Comparison of ENCODE assay signal across 22 mouse cellular contexts in genomic region chr11:25664562-25665104, GRCm38 (mm10).
"Had no signal": no experiment of that assay in that cellular context is flagged by ENCODE, and none has a peak within 500 bp of the region (broad histone marks: within the 10 kb centered on the region; RNA-seq: fewer than 3 reads in every experiment).

No protein-coding gene starts in this region.

- H3K9ac ChIP-seq: limb, embryonic 13.5 days; liver, embryonic 12.5 days; liver, embryonic 15.5 days; lung, embryonic 15.5 days; neural tube, embryonic 13.5 days; stomach, embryonic 15.5 days had no signal

- H3K27ac ChIP-seq: limb, embryonic 10.5 days; limb, embryonic 13.5 days; liver, embryonic 12.5 days; liver, embryonic 15.5 days; lung, embryonic 15.5 days; neural tube, embryonic 13.5 days; stomach, embryonic 15.5 days had no signal

- ATAC-seq: liver, embryonic 12.5 days; midbrain, embryonic 16.5 days had no signal

- H3K27me3 ChIP-seq: limb, embryonic 13.5 days; liver, embryonic 12.5 days; liver, embryonic 15.5 days; lung, embryonic 15.5 days; megakaryocyte, embryonic 14.5 days; neural tube, embryonic 13.5 days; stomach, embryonic 15.5 days had no signal

- H3K4me3 ChIP-seq: limb, embryonic 10.5 days; limb, embryonic 13.5 days; liver, embryonic 12.5 days; liver, embryonic 15.5 days; lung, embryonic 15.5 days; megakaryocyte, embryonic 14.5 days; myocyte; neural tube, embryonic 13.5 days; stomach, embryonic 15.5 days had no signal

- H3K4me1 ChIP-seq: limb, embryonic 13.5 days; liver, embryonic 12.5 days; liver, embryonic 15.5 days; lung, embryonic 15.5 days; megakaryocyte, embryonic 14.5 days; stomach, embryonic 15.5 days had no signal

- H3K36me3 ChIP-seq: limb, embryonic 10.5 days; limb, embryonic 13.5 days; liver, embryonic 12.5 days; liver, embryonic 15.5 days; lung, embryonic 15.5 days; neural tube, embryonic 13.5 days; stomach, embryonic 15.5 days had no signal

- H3K9me3 ChIP-seq: limb, embryonic 10.5 days; limb, embryonic 13.5 days; liver, embryonic 12.5 days; liver, embryonic 15.5 days; lung, embryonic 15.5 days; neural tube, embryonic 13.5 days; stomach, embryonic 15.5 days had no signal

- H3K4me2 ChIP-seq: limb, embryonic 13.5 days; liver, embryonic 12.5 days; liver, embryonic 15.5 days; lung, embryonic 15.5 days; neural tube, embryonic 13.5 days; stomach, embryonic 15.5 days had no signal

- DNase-seq: kidney, adult 9 months; kidney, postnatal 14 days; kidney, postnatal 4 days; liver; lung, adult 18-20 months; lung, postnatal 10 days; lung, postnatal 36 days; retina, postnatal 1 day; right cerebral cortex, postnatal 25 days; spleen, adult 18-20 months; thymus, adult 18-20 months; thymus, postnatal 36 days had no signal
